Mouse (Mus musculus): ENCODE results near the gene Vmn2r86. TPM values are rescaled to one million over a fixed set of nuclear protein-coding genes. Genes with fewer than 3 reads are reported as not detected.
"Not testable (repeated sequence)": the region's sequence is repeated elsewhere in the genome, so short reads cannot be mapped to it uniquely, and the experiment has no call there.

Vmn2r86 gene
- polyA plus RNA-seq (2016; fragmentation: Nextera tagmentation; extraction: Ambion mirVana), result not detected in 2 replicates

DNA sequence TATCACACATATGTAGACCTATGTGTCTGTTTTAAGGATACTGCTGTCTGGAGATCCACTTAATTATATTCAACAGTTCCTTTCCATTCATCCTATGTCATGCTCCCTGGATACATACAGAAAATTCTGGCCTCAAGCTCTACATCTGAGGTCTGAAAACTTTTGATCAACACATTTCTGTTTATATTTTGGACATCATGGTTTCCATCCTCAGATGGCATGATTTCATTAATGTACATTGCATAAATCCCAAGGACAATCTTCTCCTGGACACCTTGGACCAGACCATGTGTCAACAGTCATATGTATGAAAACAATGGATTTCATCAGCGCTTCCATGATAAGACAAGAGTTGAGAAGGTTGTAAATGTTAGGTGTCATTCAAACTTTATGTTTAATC is at the start of gene Vmn2r86:
Gene Vmn2r86, minus strand, starts transcription at position 101 of the 400 bp plus-strand sequence.
- not testable (repeated sequence) for ATAC-seq (ENCODE audit: low FRiP score, low read depth); H3K4me1 ChIP-seq; H3K36me3 ChIP-seq; H3K4me3 ChIP-seq; H3K27ac ChIP-seq; H3K4me2 ChIP-seq (replicated peaks); H3K9ac ChIP-seq; H3K27me3 ChIP-seq (replicated peaks); H3K9me3 ChIP-seq
- 89% methylated on average over 1 of the region's 1 CpGs for WGBS

DNA sequence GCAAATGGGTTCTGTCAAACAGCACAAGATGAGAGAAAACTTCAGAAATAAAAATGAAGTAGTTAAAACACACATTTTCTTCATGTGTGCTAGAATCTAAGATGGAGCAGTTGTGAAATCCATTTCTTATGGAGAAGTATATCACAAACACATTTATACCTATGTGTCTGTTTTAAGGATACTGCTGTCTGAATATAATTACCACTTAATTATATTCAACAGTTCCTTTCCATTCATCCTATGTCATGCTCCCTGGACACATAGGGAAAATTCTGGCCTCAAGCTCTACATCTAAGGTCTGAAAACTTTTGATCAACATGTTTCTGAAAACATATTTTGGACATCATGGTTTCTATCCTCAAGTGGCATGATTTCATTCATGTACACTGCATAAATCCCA is 41.4 kb upstream of the Vmn2r86 start, which contains the start of gene Vmn2r87:
Gene Vmn2r87, minus strand, starts transcription at position 101 of the 400 bp plus-strand sequence.
- no peak for ATAC-seq (ENCODE audit: low FRiP score, low read depth)
- no peaks in the 10 kb centered on the region for H3K27me3 ChIP-seq (replicated peaks)
- no peaks in the 10 kb centered on the region for H3K4me1 ChIP-seq
- no peaks in the 10 kb centered on the region for H3K36me3 ChIP-seq
- no peak within 1 kb of the TSS for H3K4me3 ChIP-seq
- no peaks in the 10 kb centered on the region for H3K9me3 ChIP-seq
- H3K9ac ChIP-seq, result no peak within 1 kb of the TSS
- no peak within 1 kb of the TSS for H3K4me2 ChIP-seq (replicated peaks)
- H3K27ac ChIP-seq, result no peak within 1 kb of the TSS

DNA sequence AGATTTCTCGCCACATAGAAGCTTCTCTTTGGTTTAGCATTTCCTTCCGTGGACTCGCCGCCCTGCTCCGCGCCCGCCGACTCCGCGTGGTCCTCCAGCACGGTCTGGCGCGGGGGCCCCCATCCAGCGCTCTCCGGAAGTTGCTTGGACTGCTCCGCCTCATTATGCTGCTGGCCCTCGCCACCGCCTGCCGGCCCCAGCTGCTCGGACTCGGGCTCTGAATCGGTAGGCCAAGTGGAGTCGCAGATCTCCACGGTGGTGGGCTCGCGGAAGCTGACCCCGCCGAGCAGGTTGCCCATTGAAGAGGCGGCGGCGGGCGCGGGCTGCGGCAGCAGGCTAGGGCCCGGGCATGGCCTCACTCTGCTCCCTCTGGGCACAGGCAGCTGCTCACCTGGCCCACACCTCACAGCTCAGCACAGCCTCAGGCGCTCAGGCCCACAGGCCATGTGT is 14.5 kb upstream of the Vmn2r86 start:
- Histone ChIP-seq H3K9ac (peak overlapping the region; percentile 48), H3K27me3 (replicated peaks) (no peaks in the 10 kb centered on the region), H3K4me1 (no peaks in the 10 kb centered on the region), H3K9me3 (no peaks in the 10 kb centered on the region), H3K4me2 (replicated peaks) (peak overlapping the region; percentile 78), H3K27ac (no peak overlapping the region), H3K4me3 (peak overlapping the region; percentile 46), H3K36me3 (no peaks in the 10 kb centered on the region)
- ATAC-seq (ENCODE audit: low FRiP score, low read depth), result peak; percentile 97
- WGBS, result 4% methylated on average over 36 of the region's 36 CpGs

DNA sequence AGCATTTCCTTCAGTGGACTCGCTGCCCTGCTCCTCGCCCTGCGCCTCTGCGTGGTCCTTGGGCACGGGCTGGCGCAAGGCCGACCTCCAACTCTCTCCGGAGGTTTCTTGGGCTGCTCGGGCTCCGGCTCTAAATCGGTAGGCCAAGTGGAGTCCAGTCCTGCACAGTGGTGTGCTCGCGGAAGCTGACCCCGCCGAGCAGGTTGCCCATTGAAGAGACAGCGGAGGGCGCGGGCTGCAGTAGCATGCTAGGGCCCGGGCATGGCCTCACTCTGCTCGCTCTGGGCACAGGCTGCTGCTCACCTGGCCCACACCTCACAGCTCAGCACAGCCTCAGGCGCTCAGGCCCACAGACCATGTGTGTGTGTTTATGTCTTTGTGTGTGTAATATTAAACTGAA is 11.1 kb downstream of the Vmn2r86 start:
- H3K4me2 ChIP-seq (replicated peaks), result no peak overlapping the region
- 94% methylated on average over 21 of the region's 21 CpGs for WGBS
- no peaks in the 10 kb centered on the region for H3K27me3 ChIP-seq (replicated peaks)
- peak; percentile 21; the same call in 1 of the 2 replicates for ATAC-seq (ENCODE audit: low FRiP score, low read depth)
- H3K4me1 ChIP-seq, result no peaks in the 10 kb centered on the region
- no peak overlapping the region for H3K4me3 ChIP-seq
- no peak overlapping the region for H3K27ac ChIP-seq
- H3K36me3 ChIP-seq, result no peaks in the 10 kb centered on the region
- H3K9me3 ChIP-seq, result no peaks in the 10 kb centered on the region
- no peak overlapping the region for H3K9ac ChIP-seq

DNA sequence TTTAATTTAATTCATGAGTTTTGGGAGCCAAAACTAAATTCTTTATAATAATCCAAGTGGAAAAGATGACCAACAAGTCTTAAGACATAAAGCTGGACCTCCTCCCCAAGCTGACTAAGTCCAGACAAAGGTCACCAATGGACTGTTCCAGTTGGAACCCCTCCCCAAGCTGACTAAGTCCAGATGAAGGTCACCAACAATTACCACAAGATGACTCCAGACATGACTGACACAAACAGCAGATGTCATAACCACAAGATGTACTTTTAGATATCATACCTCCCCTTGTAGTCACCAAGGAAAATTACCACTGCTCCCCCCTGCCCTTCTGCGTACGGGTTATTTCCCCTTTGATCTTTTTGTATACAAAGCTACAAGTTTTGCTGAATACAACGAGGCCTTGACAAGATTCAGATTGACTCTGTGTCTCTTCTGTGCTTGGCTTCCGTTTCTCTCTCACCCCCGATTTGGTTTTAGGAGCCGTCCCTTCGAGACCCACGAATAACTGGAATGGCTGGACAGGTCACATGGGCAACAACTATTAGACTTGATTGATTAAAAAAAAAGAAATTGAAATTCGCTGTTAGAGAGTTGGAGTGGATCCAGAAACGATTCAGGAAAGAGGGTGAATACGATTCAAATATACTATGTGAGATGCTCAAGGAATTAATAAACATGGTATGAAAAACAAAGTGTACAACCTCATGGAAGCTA is 21.5 kb downstream of the Vmn2r86 start:
- ATAC-seq (ENCODE audit: low FRiP score, low read depth); H3K27ac ChIP-seq; H3K4me1 ChIP-seq; H3K4me3 ChIP-seq; H3K9me3 ChIP-seq; H3K4me2 ChIP-seq (replicated peaks); H3K36me3 ChIP-seq; H3K9ac ChIP-seq; H3K27me3 ChIP-seq (replicated peaks): not testable (repeated sequence)
- 90% methylated on average over 11 of the region's 11 CpGs for WGBS

DNA sequence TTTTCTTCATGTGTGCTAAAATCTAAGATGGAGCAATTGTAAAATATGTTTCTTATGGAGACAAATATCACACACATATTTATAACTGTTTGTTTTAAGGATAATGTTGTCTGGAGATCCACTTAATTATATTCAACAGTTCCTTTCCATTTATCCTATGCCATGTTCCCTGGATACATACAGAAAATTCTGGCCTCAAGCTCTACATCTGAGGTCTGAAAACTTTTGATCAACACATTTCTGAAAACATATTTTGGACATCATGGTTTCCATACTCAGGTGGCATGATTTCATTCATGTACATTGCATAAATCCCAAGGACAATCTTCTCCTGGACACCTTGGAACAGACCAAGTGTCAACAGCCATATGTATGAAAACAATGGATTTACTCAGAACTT is 26.2 kb downstream of the Vmn2r86 start, which contains the start of gene Vmn2r85:
Gene Vmn2r85, minus strand, starts transcription at position 101 of the 400 bp plus-strand sequence.
- not testable (repeated sequence) for H3K36me3 ChIP-seq; H3K27ac ChIP-seq; H3K4me1 ChIP-seq; H3K4me2 ChIP-seq (replicated peaks); H3K27me3 ChIP-seq (replicated peaks); H3K9ac ChIP-seq; ATAC-seq (ENCODE audit: low FRiP score, low read depth); H3K9me3 ChIP-seq; H3K4me3 ChIP-seq

DNA sequence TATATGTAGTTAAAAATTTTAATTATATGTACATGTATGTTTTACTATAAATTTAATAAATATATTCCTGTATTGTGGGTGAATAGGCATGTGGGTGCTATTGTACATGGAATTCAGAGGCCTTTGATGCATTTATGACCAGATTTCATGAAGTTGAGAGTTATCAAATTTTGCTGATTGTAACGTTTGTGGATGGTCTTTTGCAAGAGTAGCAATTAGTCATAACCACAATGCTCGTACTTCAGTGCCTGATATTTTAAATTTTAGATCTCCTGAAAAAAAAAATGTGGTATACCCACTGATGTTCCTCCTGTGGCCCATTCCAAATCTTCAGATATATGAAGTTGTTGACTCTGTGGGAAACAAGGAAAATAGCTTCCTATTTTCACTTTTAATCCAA is 33.5 kb downstream of the Vmn2r86 start:
- not testable (repeated sequence) for H3K27ac ChIP-seq; H3K36me3 ChIP-seq; H3K27me3 ChIP-seq (replicated peaks); H3K9me3 ChIP-seq; H3K9ac ChIP-seq; H3K4me3 ChIP-seq; ATAC-seq (ENCODE audit: low FRiP score, low read depth); H3K4me2 ChIP-seq (replicated peaks); H3K4me1 ChIP-seq
- WGBS, result 78% methylated on average over 2 of the region's 2 CpGs

DNA sequence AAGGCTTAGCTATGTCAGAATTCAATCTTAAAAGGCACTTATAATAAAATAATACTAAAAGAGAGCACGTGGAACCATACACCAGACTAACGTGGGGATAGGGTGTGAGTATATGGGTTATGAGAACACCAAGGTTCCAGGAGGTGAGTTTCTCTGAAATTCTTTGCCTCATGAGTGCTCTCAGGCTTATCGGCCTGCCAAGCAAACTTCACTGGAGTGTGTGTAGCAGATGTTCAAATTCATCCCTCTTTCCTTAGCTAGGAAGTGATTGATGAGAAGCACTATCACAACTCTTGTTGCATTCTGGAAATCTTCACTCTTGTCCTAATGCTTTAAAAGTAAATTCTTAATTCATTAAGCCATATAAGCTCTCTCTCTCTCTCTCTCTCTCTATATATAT is 35.4 kb downstream of the Vmn2r86 start:
- whole genome bisulfite sequencing, result 83% methylated on average over 3 of the region's 3 CpGs
- no peak for ATAC-seq (ENCODE audit: low FRiP score, low read depth)
- no peak overlapping the region for H3K4me3 ChIP-seq
- no peaks in the 10 kb centered on the region for H3K4me1 ChIP-seq
- no peaks in the 10 kb centered on the region for H3K27me3 ChIP-seq (replicated peaks)
- H3K36me3 ChIP-seq, result no peaks in the 10 kb centered on the region
- H3K27ac ChIP-seq, result no peak overlapping the region
- no peak overlapping the region for H3K4me2 ChIP-seq (replicated peaks)
- H3K9ac ChIP-seq, result no peak overlapping the region
- no peaks in the 10 kb centered on the region for H3K9me3 ChIP-seq

DNA sequence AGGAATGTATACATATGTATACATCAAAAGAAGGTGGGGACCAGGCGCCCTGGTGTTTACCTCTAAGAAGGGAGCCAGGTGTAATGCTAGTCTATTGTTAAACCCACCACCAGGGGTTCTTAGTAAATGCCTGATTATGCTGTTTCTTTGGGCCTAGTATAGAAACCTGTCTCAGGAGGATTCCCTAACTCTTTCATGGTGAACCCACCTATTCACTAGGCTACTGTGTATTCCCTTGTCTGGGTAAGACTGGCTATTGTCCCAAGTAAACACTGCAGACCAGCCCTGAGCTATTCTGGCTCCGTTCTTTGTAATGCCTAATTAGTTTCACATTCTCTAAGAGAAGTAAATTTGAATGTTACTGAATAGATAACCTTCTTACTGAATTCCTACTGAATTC is 35.9 kb downstream of the Vmn2r86 start:
- not testable (repeated sequence) for H3K27ac ChIP-seq; ATAC-seq (ENCODE audit: low FRiP score, low read depth); H3K36me3 ChIP-seq; H3K4me2 ChIP-seq (replicated peaks); H3K9me3 ChIP-seq; H3K4me3 ChIP-seq; H3K27me3 ChIP-seq (replicated peaks); H3K4me1 ChIP-seq; H3K9ac ChIP-seq
- 44% methylated on average over 2 of the region's 2 CpGs for WGBS

DNA sequence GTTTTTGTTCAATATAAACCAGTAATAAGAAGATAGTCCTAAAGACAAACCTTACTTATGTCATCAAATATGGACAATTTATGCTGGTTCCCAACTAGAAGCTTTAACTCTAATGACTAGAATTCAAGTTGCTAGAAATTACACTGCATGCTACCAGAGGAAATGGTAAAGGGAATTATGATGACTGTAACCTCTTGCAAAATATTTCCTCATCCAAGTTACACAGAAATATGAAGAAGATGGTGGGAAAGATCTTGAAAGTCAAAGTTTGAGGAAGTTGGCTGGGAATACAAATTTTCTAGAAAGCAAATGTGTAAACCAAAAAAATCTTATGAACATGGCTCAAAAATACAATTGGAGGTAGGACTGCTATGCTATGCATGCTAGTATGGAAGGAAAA is 39.5 kb downstream of the Vmn2r86 start:
- H3K36me3 ChIP-seq; H3K27me3 ChIP-seq (replicated peaks); H3K4me3 ChIP-seq; H3K4me2 ChIP-seq (replicated peaks); H3K27ac ChIP-seq; H3K9ac ChIP-seq; H3K9me3 ChIP-seq; H3K4me1 ChIP-seq; ATAC-seq (ENCODE audit: low FRiP score, low read depth): not testable (repeated sequence)

DNA sequence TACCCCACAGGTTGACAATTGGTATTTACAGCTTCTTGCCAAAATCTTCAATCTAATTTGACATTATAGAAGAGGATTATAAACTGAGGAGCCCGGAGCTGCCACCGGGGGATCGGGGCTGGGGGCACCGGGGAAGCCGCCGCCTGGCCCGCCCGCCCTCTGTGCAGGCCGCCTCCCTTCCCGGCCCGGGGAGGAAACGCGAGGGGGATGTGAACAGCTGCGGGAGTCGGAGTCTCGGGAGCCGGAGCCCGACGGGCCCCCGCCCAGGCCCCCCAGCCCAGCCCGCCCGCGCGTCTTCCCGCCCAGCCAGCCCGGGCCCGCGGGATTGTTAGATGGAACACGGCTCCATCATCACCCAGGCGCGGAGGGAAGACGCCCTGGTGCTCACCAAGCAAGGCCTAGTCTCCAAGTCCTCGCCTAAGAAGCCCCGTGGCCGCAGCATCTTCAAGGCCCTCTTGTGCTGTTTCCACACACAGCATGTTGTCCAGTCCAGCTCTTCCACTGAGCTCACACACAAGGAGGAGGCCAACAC is 43.6 kb downstream of the Vmn2r86 start:
- H3K4me2 ChIP-seq (replicated peaks); H3K27me3 ChIP-seq (replicated peaks); H3K36me3 ChIP-seq; H3K9ac ChIP-seq; H3K9me3 ChIP-seq; H3K4me3 ChIP-seq; H3K27ac ChIP-seq; H3K4me1 ChIP-seq: not testable (repeated sequence)
- peak; percentile 58; the same call in 1 of the 2 replicates for ATAC-seq (ENCODE audit: low FRiP score, low read depth)
- WGBS, result 79% methylated on average over 31 of the region's 35 CpGs

DNA sequence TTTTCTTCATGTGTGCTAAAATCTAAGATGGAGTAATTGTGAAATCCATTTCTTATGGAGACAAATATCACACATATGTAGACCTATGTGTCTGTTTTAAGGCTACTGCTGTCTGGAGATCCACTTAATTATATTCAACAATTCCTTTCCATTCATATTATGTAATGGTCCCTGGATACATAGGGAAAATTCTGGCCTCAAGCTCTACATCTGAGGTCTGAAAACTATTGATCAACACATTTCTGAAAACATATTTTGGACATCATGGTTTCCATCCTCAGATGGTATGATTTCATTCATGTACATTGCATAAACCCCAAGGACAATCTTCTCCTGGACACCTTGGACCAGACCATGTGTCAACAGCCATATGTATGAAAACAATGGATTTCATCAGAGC is 61.6 kb downstream of the Vmn2r86 start, which contains the start of gene Vmn2r84:
Gene Vmn2r84, minus strand, starts transcription at position 101 of the 400 bp plus-strand sequence.
- no peaks in the 10 kb centered on the region for H3K4me1 ChIP-seq
- no peaks in the 10 kb centered on the region for H3K27me3 ChIP-seq (replicated peaks)
- H3K27ac ChIP-seq, result no peak within 1 kb of the TSS
- no peak within 1 kb of the TSS for H3K9ac ChIP-seq
- H3K9me3 ChIP-seq, result no peaks in the 10 kb centered on the region
- ATAC-seq (ENCODE audit: low FRiP score, low read depth), result no peak
- no peak within 1 kb of the TSS for H3K4me3 ChIP-seq
- no peaks in the 10 kb centered on the region for H3K36me3 ChIP-seq
- no peak within 1 kb of the TSS for H3K4me2 ChIP-seq (replicated peaks)

Data from neural tube, embryonic 12.5 days (tissue).